Mouse (Mus musculus) myocyte (in vitro differentiated cells): Measurements from ENCODE around the gene Hnrnpd.

Source experiments
- CEBPB ChIP-seq: IDR thresholded peaks from 2 replicates; pipeline ENCODE4 v1.6.1; 2011; ENCODE audit warnings: mild to moderate bottlenecking, moderate library complexity; ENCODE audit not compliant: poor library complexity, insufficient read depth, severe bottlenecking
- POLR2A ChIP-seq: IDR thresholded peaks from one replicate; pipeline ENCODE4 v1.6.1; 2011; ENCODE audit warnings: low read depth, mild to moderate bottlenecking, control low read depth, moderate library complexity; ENCODE audit not compliant: insufficient read length
- TCF12 ChIP-seq: IDR thresholded peaks from one replicate; pipeline ENCODE4 v1.6.1; 2011; ENCODE audit warnings: mild to moderate bottlenecking, control low read depth; ENCODE audit not compliant: poor library complexity, insufficient read depth, severe bottlenecking
- USF1 ChIP-seq: IDR thresholded peaks from one replicate; pipeline ENCODE4 v1.6.1; 2011; ENCODE audit warnings: low read depth, mild to moderate bottlenecking, control low read depth, moderate library complexity

DNA sequence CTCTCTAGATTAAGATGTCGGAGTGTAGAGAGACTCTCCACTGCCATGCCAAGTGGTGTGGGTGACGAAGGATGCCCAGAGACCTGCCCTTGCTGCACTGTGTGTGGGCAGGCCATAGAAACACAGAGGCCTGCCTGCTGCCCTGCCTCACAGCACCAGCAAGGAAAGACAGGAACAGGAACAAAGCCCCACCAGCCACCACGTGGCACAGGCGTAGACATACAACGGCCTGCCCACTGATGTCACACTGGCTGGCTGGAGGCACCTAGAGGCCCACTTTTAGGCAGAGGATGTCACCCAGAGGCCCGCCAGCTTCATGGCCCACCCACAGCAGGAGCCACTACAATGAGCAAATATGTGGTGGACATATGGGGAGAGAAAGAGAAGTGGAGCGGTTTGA, 21.3 kb upstream of the Hnrnpd start:
- TF ChIP-seq POLR2A (no peak), USF1 (no peak), CEBPB (no peak), TCF12 (no peak)
